Mouse (Mus musculus): Measurements from ENCODE around the gene Mblac1.

Gene Mblac1

GRCm38 (mm10) chr5:138193771-138194727 lies at the start of gene Mblac1:
Gene Mblac1 (plus strand): TSS chr5:138194314.
- peak; percentile 88 for DNase-seq (ENCODE audit: low spot score)

DNA sequence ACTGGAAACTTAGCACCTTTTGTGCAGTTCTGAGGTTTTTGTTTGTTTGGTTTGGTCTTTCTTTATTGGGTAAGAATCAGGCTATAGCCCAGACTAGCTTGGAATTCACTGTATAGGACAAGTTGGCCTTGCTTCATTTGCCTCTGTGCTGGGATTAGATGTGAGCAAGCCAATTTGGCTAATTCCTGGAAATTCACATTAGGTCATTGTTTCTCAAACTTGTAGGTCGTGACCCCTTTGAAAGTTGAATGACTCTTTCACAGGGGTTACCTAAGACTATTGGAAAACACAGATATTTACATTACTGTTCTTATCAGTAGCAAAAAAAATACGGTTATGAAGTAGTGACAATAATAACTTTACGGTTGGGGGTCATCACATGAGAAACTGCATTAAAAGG lies 39.7 kb upstream of the Mblac1 start:
- DNase-seq (ENCODE audit: low spot score) = no peak

DNA sequence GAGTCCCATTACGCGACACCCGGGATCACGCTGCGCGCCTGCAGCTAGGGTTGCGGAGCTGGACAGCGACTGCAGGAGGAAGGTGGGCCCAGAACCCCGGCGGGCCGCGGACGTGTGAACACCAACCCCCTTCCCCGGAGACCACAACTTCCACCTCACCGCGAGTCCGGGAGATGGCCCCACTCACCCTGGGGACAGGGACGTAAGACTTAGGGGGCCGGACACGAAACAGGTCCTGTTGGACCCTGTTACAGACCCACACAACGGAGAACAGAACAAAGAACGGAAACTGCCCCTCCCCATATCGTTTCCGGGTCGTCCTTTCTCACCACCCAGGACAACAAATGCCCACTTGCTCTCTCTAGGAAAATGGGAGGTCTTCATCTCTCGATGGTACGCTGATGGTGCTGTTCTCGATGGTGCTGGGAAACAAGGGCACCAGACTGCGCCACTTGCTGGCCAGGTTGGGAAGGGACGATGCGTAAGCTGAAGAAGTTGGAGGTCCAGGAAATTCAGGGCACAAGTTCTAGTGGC lies 38.6 kb upstream of the Mblac1 start, which contains the start of gene Zfp113:
Gene Zfp113 (minus strand): TSS at position 302 of the 534 bp plus-strand sequence.
- DNase-seq (ENCODE audit: low spot score) = peak; percentile 96

DNA sequence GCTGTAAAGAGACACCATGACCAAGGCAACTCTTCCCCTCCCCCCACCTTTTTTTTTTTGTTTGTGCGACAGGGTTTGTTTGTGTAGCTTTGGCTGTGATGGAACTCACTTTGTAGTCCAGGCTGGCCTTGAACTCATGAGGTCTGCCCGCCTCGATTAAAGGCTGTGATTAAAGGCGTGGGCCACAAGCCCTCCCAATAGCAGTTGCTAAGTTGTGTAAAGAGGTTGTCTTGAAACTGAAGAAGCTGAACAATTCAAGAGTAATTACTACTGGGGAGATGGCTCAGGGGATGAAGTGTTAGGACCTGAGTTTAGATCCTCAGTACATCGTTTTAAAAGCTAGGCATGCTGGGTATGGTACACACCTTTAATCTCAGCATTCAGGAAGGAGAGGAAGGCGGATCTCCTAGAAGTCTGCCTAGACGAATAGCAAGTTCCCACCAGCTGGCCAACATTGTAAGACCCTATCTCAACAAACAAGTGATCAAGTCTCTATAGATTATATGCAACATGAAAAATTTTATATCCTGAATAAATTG lies 33.8 kb upstream of the Mblac1 start:
- no peak for DNase-seq (ENCODE audit: low spot score)

- DNase-seq (ENCODE audit: low spot score) = peak; percentile 95
These were observed 33.1 kb upstream of the Mblac1 start, which contains the start of gene Cops6 for GRCm38 (mm10) chr5:138160842-138161665. Gene Cops6 (plus strand): TSS chr5:138161071.

DNA sequence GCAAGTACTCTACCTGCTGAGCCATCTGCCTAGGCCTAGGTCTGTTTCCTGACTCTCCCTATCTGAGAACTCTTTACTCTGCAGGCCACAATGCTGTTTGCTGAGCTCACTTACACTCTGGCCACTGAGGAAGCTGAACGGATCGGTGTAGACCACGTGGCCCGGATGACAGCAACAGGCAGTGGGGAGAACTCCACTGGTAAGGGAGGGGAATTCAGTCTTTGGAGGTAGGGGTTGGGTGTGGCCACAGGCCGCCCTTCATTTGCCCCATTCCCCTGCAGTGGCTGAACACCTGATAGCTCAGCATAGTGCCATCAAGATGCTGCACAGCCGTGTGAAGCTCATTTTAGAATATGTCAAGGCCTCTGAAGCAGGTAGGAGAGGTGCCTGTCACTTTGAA lies 31.1 kb upstream of the Mblac1 start:
- DNase-seq (ENCODE audit: low spot score) = no peak

- DNase-seq (ENCODE audit: low spot score) = no peak
These were observed 30.5 kb upstream of the Mblac1 start for GRCm38 (mm10) chr5:138163610-138164009.

GRCm38 (mm10) chr5:138165594-138165993 lies 28.5 kb upstream of the Mblac1 start:
- DNase-seq (ENCODE audit: low spot score) = no peak

- DNase-seq (ENCODE audit: low spot score) = peak; percentile 97
These were observed 23.1 kb upstream of the Mblac1 start for GRCm38 (mm10) chr5:138170936-138171561.

DNA sequence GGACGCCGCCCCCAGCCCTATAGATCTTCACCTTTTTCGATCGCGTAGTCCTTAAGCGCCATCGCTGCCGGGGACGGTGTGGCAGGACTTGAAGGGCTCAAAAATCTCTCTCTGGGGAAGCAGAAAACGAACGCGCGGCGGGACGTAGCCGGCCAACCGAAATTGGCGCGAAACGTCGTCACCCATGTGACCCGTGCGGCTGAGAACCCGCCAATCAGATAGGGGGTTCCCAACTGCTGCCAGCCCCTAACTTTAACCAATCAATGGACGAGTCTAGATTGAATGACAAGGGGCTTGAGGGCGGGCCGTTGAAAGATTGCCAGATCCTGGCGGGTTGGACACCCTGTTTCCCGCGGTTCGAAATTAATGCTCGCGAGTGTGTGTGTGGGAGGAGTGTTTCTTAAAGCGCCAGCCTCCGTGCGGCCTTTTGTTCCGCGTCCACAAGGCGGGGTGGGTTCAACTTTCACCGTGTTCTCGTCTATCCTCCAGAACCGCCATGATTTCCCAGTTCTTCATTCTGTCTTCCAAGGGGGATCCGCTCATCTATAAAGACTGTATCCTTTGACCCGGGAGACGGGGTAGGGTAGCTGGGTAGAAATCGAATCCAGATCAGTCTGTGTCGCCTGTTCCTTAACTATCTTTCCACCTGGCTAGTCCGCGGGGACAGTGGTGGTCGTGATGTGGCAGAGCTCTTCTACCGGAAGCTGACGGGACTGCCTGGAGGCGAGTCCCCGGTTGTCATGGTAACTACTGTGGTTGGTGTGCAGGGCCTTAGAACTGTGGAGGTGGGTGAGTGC lies 22.2 kb upstream of the Mblac1 start, which contains the start of the genes Ap4m1 and Mcm7:
Gene Ap4m1 (plus strand): TSS at position 308 of the 797 bp plus-strand sequence.
Gene Mcm7 (minus strand): TSS at position 728 of the 797 bp plus-strand sequence.
- peak; percentile 99 for DNase-seq (ENCODE audit: low spot score)

DNA sequence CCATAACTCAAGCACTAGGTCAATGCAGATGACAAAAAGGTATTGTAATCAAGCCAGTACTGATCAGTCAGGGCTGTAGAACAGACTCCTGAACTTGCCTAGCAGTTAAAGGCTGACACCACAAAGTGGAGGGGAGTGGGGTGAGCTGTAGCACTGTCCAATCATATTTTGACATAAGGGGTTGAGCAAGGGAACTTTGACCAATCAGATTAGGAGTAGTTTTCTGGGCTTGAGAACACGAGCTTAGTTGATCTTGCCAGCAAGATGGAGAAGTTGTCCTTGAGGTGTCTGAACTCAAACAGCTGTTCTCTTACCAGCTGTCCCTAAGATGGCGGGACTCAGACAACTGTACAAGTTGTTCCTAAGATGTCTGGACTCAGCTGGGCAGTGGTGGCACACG lies 20.9 kb upstream of the Mblac1 start:
- DNase-seq (ENCODE audit: low spot score) = no peak

- DNase-seq (ENCODE audit: low spot score) = peak; percentile 90
These were observed 7.0 kb upstream of the Mblac1 start, which contains the start of the genes Taf6 and Cnpy4 for GRCm38 (mm10) chr5:138186950-138187638. Gene Taf6 (minus strand): TSS chr5:138187451. Gene Cnpy4 (plus strand): TSS chr5:138187485.

DNA sequence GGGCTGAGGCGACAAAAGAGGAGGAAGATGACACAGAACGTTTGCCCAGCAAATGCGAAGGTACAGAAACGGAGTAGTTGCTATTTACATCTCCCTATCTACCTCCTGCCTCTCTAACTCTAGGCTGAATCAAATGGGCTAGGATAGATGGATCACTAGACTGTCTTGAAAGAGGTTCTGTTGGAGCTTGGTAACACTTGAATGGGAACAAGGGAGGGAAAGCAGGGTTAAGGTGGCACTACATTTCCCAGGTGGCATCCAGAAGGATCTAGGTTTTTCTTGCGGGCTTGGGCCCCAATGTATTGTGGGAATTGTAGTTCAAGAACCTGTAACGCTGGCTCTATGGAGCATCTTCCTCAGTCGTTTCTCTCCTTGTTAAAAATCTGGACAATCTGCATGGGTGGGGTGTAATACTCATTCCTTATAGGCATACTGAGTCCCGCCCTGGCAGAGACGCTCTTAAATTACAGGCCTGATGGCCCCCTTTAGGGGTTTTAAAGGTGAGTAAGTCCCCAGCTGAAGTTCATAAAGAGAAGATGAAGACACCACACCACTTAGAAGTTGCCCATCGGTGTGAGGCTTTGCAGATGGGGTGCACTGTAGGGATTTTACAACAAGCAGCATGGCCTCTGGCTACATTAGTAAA lies 6.3 kb upstream of the Mblac1 start:
- peak; percentile 85 for DNase-seq (ENCODE audit: low spot score)

- DNase-seq (ENCODE audit: low spot score) = no peak
These were observed 736 bp downstream of the Mblac1 start for GRCm38 (mm10) chr5:138194755-138195345.

DNA sequence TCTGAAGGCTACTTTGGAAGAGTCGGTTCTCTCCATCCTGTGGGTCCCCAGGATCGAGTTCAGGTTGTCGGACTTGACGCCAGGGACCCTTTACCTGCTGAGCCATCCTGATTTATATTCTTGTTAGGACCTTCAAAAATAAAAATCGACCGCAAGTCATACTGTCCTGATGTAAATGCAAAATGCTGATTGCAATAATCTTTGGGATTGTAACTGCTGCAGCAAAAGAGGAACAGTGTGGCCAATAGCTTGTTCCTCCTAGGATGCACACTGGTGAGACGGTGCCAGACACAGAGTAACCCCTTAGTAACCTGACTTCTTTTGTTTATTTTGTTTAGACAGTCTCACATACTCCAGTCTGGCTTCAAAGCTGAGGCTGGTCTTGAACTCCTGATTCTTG lies 1.3 kb downstream of the Mblac1 start:
- DNase-seq (ENCODE audit: low spot score) = no peak

DNA sequence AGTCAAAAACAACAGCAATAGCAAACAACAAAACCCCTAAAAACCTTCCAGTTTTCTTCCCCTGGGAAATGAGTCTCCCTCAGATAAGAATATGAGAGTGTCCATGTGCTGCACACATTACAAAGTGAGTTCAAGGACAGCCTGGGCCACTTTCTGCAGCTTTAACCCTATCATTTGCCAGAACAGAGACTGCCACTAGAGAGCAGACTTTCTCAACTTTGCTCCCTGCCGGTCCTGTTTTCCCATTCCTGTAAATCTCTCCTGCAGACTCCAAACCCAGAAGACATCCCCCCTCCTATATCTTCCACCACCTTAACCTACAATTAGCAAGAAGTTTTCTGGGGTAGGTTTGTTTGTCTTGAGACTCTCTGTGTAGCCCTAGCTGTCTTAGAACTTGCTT lies 5.5 kb downstream of the Mblac1 start:
- DNase-seq (ENCODE audit: low spot score) = no peak

DNA sequence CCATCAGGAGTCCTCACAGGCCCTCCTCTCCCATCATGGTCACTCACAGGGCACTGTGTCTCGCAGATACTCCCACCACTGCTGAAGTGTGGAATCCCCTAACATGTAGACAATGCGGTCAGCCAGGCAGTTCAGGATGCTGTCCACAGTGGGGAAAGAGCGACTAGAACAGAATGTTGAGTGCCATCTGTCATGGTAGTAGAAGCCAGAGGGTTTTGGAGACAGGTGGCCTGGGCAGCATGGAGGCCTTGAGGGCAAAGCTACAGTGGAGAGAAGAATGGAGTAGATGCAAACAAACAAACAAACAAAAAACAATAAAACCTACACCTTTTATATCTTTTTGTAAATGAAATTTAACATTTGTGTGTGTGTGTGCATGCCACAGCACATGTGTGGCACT lies 8.0 kb downstream of the Mblac1 start:
- DNase-seq (ENCODE audit: low spot score) = no peak

DNA sequence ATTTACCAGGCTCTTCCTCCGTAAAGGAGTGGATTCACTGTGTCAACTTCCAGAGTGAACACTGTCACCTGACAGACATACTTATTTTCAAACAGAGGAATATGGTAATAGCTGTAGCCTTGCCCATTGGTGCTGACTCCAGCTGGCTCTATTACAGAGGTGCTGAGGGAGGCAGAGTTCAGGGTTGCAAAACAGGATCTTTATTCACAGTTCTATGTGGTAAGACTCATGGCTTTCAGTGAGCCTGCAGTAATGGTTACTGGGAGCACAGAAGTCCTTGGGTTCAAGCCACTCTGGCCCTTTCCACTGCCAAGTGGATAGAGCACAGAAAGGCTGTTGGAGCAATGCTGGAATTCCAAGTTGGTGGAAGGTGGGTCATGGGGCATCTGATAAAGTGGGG lies 13.1 kb downstream of the Mblac1 start:
- no peak for DNase-seq (ENCODE audit: low spot score)

DNA sequence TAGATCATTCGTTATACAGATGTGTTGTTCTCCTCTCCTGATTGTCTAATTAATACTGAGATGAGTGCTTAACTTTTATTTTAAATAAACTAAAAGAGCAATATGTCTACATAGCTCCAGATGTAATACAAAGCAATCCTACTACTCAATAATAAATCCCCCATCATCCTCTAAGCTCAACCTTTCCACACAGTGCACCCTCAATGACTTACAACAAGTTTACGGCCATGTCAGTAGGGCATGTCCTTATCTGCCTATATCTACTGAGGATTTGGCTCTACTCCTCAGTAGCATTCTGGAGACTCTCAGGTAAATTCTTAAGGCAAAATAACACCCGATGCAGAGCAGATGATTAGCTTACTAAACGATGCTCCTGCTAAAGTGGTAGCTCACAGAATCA lies 13.8 kb downstream of the Mblac1 start:
- no peak for DNase-seq (ENCODE audit: low spot score)

Data from lung, postnatal 25 days (tissue).